Mouse (Mus musculus): ENCODE data around the gene Klhl5.
"Not testable (repeated sequence)": the region's sequence is repeated elsewhere in the genome, so short reads cannot be mapped to it uniquely, and the experiment has no call there.

Gene Klhl5

GRCm38 (mm10) chr5:65096805-65097204, 10.5 kb upstream of the Klhl5 start:
- no peak for DNase-seq (ENCODE audit: low read depth in 2 of 2, low spot score in 2 of 2)

DNA sequence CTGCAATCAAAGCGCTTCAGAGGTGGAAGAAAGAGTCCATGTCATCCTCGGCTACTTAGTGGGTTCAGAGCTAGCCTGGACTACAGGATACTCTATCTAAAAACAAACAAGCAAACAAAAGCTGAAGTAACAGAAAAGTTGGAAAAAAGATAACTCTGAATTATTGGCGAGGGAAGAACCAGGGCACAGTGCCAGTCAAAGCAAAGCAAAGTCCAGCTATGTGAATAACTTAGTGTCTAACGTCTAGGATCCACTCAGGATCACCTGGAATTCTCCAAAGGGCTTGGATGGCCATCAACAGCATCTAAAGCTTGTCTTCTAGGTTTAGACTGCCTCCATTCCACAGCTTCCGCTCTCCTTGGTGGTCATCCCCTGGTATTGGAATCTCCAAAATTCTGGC, 9.9 kb upstream of the Klhl5 start:
- no peak for DNase-seq (ENCODE audit: low read depth in 2 of 2, low spot score in 2 of 2)

- DNase-seq (ENCODE audit: low read depth in 2 of 2, low spot score in 2 of 2): no peak
These were observed 7.3 kb upstream of the Klhl5 start for GRCm38 (mm10) chr5:65100002-65100401.

GRCm38 (mm10) chr5:65101209-65101608, 6.1 kb upstream of the Klhl5 start:
- no peak for DNase-seq (ENCODE audit: low read depth in 2 of 2, low spot score in 2 of 2)

- no peak for DNase-seq (ENCODE audit: low read depth in 2 of 2, low spot score in 2 of 2)
These were observed 5.7 kb upstream of the Klhl5 start for GRCm38 (mm10) chr5:65101621-65102020.

DNA sequence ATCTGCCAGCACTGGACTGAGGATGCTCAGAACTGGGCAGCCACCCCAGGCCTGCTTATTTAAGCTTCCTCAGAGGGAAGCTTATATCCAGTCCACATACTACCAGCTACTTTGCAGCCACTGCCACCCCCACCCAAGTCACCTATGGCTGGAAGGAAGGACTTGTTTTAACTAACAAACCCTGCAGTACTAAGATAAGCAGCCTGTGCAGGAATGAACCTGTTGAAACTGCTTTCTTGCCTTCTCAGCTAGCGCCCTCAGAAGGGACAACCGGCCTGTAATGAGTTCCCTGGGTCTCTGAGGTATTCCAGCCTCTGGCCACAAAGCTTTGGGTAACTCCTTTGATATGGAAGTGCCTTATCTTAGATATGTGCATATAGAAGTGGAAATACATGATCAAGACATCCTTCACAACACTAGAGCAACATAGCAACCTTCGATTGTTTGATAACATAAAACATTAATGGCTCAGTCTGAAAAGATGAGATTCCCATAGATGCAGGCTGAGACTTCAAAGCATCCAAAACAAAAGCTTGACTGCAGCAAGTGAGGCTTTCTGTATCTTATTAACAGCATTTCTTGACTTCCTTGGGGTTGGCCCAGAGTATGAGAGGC, 5.2 kb upstream of the Klhl5 start:
- DNase-seq (ENCODE audit: low read depth in 2 of 2, low spot score in 2 of 2): no peak

DNA sequence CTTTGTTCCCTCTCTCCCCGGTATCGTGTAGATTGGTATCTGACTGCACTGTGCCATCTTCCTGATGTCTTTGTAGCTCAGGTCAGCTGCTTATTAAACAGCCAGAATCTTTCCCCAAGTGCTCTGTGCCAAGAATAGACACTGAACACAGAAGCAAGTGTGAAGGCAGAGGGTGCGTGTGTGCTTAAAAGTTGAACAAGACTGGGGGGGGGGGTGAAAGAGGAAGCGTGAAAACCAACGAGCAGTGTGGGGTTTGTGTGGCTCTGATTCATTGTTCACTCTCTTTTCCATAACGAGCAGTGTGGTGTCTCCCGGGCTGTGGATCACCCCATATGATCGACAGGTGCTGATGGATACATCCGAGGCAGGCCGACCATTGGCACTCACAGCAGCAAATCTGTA, 4.7 kb upstream of the Klhl5 start:
- no peak for DNase-seq (ENCODE audit: low read depth in 2 of 2, low spot score in 2 of 2)

- peak in 1 of 2 experiments; percentile 5 for DNase-seq (ENCODE audit: low read depth in 2 of 2, low spot score in 2 of 2)
These were observed 564 bp downstream of the Klhl5 start for GRCm38 (mm10) chr5:65107773-65108432.

DNA sequence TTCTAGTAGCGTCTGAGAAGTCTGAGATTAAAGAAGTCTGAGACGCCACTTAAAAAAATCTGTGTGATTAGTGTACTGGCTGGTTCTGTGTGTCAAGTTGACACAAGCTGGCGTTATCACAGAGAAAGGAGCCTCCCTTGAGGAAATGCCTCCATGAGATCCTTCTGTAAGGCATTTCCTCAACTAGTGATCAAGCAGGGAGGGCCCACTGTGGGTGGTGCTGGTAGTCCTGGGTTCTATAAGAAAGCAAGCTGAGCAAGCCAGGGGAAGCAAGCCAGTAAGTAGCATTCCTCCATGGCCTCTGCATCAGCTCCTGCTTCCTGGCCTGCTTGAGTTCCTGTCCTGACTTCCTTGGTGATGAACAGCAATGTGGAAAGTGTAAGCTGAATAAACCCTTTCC, 4.9 kb downstream of the Klhl5 start:
- DNase-seq (ENCODE audit: low read depth in 2 of 2, low spot score in 2 of 2): not testable (repeated sequence)

GRCm38 (mm10) chr5:65113323-65113722, 6.0 kb downstream of the Klhl5 start:
- DNase-seq (ENCODE audit: low read depth in 2 of 2, low spot score in 2 of 2): no peak

- DNase-seq (ENCODE audit: low read depth in 2 of 2, low spot score in 2 of 2): no peak
These were observed 9.4 kb downstream of the Klhl5 start for GRCm38 (mm10) chr5:65116789-65117188.

DNA sequence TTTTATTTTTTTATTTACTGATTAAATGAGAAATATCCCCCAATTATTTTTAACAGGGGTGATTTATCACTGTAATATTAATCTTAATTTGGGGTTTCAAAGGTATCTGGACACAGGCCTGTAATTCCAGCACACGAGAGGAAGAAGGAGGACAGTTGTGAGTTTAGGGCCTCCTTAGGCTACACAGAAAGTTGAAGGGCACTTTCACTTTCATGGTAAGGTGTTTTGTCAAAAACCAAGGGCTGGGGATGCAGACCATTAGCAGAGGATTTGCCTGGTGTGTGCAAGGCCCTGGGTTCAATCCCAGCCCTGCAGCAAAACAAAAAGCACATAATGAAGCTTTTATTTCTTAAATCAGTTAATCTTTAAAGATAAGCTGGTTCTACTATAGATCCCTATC, 12.2 kb downstream of the Klhl5 start:
- DNase-seq (ENCODE audit: low read depth in 2 of 2, low spot score in 2 of 2): no peak

- DNase-seq (ENCODE audit: low read depth in 2 of 2, low spot score in 2 of 2): no peak
These were observed 12.6 kb downstream of the Klhl5 start for GRCm38 (mm10) chr5:65119918-65120317.

GRCm38 (mm10) chr5:65122616-65123015, 15.3 kb downstream of the Klhl5 start:
- DNase-seq (ENCODE audit: low read depth in 2 of 2, low spot score in 2 of 2): no peak

- DNase-seq (ENCODE audit: low read depth in 2 of 2, low spot score in 2 of 2): no peak
These were observed 18.8 kb downstream of the Klhl5 start for GRCm38 (mm10) chr5:65126137-65126536.

GRCm38 (mm10) chr5:65128481-65128880, 21.1 kb downstream of the Klhl5 start:
- DNase-seq (ENCODE audit: low read depth in 2 of 2, low spot score in 2 of 2): no peak

DNA sequence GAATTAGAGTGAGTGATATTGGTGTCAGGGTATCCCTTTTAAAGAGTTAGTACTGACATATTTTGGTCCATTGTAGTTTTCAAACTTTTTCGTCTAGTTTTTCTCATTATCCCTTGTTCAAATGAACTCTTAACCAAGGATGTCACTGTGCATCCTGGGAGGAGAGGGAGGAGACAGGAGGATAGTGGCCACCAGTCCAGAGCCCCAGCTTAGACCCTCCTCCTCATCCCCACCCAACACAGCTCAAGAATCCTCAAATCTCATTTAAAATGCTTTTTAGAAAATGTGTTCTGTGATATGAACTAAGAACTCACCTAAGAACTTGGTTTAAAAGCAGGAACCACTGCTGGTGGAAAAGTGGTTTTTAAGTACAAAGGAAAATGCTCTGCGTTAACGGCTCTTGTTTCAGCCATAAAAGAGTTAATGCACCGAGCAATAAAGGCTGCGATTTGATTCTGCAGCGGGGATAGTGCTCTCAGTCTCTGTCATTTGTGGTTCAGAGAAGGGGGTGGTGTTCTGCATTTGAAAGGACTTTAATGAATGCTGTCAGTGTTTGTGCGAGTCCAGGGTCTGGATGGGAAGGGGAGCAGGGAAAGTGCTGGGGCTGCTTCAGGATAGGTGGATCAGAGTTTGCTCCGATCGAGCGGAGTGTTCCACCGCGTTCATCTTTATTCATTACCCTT, 23.3 kb downstream of the Klhl5 start:
- DNase-seq (ENCODE audit: low read depth in 2 of 2, low spot score in 2 of 2): no peak

DNA sequence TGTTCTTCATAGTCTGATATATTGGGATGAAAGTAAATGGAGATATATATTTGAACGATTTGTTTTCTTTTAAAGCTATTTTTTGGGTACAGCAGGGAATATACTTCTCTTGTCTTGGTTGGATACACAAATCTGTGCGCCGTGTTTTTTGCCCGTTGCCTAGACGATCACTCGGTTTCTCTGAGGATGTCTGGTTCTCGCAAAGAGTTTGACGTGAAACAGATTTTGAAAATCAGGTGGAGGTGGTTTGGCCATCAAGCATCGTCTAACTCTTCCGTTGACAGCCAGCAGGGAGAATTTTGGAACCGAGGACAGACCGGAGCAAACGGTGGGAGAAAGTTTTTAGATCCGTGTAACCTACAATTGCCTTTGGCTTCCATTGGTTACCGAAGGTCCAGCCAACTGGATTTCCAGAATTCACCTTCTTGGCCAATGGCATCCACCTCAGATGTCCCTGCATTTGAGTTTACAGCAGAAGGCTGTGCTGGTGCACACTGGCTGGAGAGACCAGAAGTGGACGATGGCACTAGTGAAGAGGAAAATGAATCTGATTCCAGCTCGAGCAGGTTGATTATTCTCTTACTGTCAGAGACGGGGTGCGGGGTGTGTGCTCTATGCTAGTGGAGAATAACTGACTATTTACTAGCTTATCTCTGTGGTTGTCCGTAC, 24.0 kb downstream of the Klhl5 start:
- DNase-seq (ENCODE audit: low read depth in 2 of 2, low spot score in 2 of 2): no peak

DNA sequence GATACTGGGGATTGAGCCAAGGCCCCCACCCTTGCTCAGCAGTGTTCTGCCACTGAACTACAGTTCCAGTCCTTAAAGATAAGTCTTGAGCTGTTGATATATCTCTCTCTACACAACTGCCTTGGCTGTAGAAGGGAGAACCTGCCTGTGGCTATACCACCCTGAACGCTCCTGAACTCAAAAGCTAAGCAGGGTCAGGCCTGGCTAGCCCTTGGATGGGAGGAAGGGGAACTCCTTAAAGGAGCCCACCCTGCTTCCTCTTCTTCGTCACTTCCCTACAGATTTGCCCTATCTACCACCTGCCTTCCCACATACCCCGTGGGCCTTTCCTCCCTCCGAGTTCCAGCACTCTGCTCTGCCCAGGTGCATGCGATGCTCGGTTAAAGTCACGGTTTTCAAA, 28.8 kb downstream of the Klhl5 start:
- DNase-seq (ENCODE audit: low read depth in 2 of 2, low spot score in 2 of 2): no peak

DNA sequence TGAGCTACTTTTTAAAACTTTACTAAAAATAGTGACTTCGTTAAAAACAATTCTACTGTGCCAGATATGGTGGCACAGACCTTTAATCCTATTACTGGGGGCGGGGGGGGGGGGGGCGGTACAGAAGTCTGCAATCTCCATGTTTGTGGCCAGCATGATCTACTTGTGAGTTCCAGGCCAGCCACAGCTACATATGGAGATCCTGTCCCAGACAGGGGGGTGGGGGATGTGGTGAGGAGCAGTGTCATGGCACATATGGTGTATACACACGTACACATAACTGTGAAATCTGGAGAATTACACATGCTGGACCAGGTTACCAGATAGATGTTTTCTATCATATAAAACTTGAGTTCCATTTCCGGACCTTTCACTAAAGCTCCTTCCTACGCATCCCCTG, 29.7 kb downstream of the Klhl5 start:
- DNase-seq (ENCODE audit: low read depth in 2 of 2, low spot score in 2 of 2): no peak

DNA sequence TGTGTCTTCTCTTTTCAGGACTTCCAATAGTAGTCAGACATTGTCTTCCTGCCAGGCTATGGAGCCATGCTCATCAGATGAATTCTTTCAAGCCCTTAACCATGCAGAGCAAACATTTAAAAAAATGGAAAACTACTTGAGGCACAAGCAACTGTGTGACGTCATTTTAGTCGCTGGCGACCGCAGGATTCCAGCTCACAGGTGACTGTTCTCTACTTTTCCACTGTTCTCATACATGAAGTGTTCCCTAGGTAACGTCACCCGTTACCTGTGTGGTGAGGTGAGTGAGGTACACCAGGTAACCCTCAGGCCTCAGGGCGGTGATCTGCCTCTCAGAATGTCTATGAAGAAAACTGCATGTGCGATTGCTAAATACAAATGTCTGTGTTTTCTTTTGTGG, 33.9 kb downstream of the Klhl5 start:
- no peak for DNase-seq (ENCODE audit: low read depth in 2 of 2, low spot score in 2 of 2)

- no peak for DNase-seq (ENCODE audit: low read depth in 2 of 2, low spot score in 2 of 2)
These were observed 34.9 kb downstream of the Klhl5 start for GRCm38 (mm10) chr5:65142247-65142646.

Data from CD8-positive naive resting alpha-beta T cell, adult 2 months (primary cell).